Mouse (Mus musculus): ENCODE measurements around the gene Aspscr1. TPM values are rescaled to one million over a fixed set of nuclear protein-coding genes. Genes with fewer than 3 reads are reported as not detected.

Gene Aspscr1
- polyA plus RNA-seq, 1 experiment from 2014 or later: 124 TPM

DNA sequence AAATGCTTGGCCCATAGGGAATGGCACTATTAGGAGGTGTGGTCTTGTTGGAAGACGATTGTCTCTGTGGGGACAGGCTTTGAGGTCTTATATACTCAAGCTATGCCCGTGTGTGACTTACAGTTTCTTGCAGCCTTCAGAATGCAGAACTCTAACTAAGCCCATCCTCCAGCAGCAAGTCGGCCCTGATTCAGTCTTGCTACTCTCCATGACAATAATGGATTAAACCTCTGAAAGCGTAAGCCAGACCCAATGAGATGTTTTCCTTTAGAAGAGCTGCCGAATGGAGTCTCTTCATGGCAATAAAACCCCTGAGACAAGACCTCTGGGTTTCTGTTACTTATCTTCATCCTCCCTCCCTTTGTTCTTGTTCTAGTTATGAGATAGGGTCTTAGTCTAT lies 38.0 kb upstream of the Aspscr1 start:
- ATAC-seq (ENCODE audit: low FRiP score, low TSS enrichment): no peak
- H3K27me3 ChIP-seq (ENCODE audit: control insufficient read depth, insufficient read depth, low read length): no peaks in the 10 kb centered on the region
- no peak overlapping the region for H3K27ac ChIP-seq (ENCODE audit: low read depth, low read length)
- H3K4me2 ChIP-seq (replicated peaks; ENCODE audit: low read depth, low read length): no peak overlapping the region
- H3K36me3 ChIP-seq (ENCODE audit: control insufficient read depth, insufficient read depth, low read length): no peaks in the 10 kb centered on the region
- H3K9ac ChIP-seq (ENCODE audit: low read depth, low read length): no peak overlapping the region
- peaks cover 30% of the 10 kb centered on the region for H3K4me1 ChIP-seq (ENCODE audit: control insufficient read depth, insufficient read depth, low read length)
- no peaks in the 10 kb centered on the region for H3K9me3 ChIP-seq (ENCODE audit: control insufficient read depth, low read length)
- no peak overlapping the region for H3K4me3 ChIP-seq (ENCODE audit: low read length)
- whole genome bisulfite sequencing: 79% methylated on average over 5 of the region's 5 CpGs

DNA sequence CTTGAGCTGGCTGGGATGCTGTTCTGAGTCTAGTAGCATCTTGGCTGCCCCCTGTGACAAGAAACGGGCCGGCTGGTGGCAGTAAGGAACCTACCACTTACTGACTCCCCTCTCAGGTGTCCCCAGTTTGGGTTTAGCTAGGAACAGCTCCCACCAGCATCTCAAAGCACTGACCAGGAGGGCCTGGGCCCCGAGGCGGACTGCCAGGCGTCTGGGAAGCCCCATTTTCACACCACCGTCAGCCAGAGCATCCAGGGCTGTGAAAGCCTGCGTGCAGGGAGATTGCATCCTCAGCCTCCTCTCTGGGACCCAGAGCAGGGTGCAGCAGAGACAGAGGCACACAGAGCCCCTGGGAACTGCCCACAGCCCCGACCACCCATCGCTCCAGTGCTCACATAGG lies 31.5 kb upstream of the Aspscr1 start:
- Histone ChIP-seq H3K4me2 (replicated peaks; ENCODE audit: low read depth, low read length) (no peak overlapping the region), H3K4me1 (ENCODE audit: control insufficient read depth, insufficient read depth, low read length) (peaks cover 4% of the 10 kb centered on the region; the same call in 1 of the 2 replicates), H3K9ac (ENCODE audit: low read depth, low read length) (no peak overlapping the region), H3K27me3 (ENCODE audit: control insufficient read depth, insufficient read depth, low read length) (no peaks in the 10 kb centered on the region), H3K27ac (ENCODE audit: low read depth, low read length) (no peak overlapping the region), H3K9me3 (ENCODE audit: control insufficient read depth, low read length) (no peaks in the 10 kb centered on the region), H3K36me3 (ENCODE audit: control insufficient read depth, insufficient read depth, low read length) (no peaks in the 10 kb centered on the region), H3K4me3 (ENCODE audit: low read length) (no peak overlapping the region)
- ATAC-seq (ENCODE audit: low FRiP score, low TSS enrichment): no peak
- 51% methylated on average over 9 of the region's 9 CpGs for WGBS

DNA sequence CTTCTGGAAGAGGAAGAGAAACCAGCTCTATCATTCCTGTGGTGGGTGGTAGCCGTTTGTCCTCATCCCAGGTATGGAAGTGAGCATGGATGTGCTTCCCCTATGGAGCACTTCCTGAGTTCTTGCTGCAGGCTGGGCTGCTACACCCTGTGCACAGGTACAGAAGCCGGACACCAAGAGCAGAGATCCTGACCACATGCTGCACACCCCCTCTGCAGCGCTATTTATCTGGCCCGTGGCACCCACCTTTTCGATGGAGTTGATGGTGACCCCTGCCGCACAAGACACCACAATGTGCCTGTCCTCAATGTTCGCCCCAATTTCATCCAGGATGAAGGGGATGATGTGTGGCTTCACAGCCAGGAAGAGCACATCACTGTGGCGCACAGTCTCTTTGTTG lies 30.9 kb upstream of the Aspscr1 start:
- no peak overlapping the region for H3K27ac ChIP-seq (ENCODE audit: low read depth, low read length)
- H3K27me3 ChIP-seq (ENCODE audit: control insufficient read depth, insufficient read depth, low read length): no peaks in the 10 kb centered on the region
- ATAC-seq (ENCODE audit: low FRiP score, low TSS enrichment): no peak
- H3K36me3 ChIP-seq (ENCODE audit: control insufficient read depth, insufficient read depth, low read length): no peaks in the 10 kb centered on the region
- H3K4me1 ChIP-seq (ENCODE audit: control insufficient read depth, insufficient read depth, low read length): peaks cover 4% of the 10 kb centered on the region; the same call in 1 of the 2 replicates
- H3K4me2 ChIP-seq (replicated peaks; ENCODE audit: low read depth, low read length): no peak overlapping the region
- H3K9me3 ChIP-seq (ENCODE audit: control insufficient read depth, low read length): no peaks in the 10 kb centered on the region
- no peak overlapping the region for H3K9ac ChIP-seq (ENCODE audit: low read depth, low read length)
- no peak overlapping the region for H3K4me3 ChIP-seq (ENCODE audit: low read length)
- 77% methylated on average over 8 of the region's 8 CpGs for WGBS

DNA sequence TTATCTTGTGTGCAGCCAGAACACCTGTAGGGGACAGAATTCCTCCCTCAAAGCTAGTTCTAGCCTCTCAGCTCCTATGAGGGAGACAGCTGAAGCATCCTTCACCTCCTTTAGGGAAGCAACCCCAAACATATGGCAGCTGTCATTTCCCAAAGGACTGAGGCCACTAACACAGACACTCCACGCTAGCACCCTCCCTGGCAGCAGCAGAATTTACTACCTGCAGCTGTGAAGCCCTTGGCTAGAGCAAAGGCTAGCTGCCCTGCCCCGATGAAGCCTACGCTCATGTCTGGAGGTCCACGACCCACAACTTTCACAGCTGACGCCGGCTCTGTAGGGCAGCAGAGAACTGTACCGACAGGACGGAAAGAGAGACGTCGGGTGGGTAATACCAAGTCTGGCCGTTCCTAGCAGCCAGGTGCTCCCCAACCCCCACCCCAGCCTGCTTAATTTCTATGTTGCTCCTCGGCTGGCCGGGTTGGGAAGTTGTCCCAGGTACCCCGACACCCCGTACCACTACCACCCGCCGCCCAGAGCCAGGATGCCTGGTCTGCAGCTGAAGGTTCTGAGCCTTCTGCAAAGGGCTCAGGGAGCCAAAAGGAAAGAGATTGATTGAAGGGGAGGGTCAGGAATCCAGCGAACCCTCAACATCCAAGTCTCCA lies 29.7 kb upstream of the Aspscr1 start:
- no peaks in the 10 kb centered on the region for H3K36me3 ChIP-seq (ENCODE audit: control insufficient read depth, insufficient read depth, low read length)
- H3K4me3 ChIP-seq (ENCODE audit: low read length): peak overlapping the region; percentile 55
- H3K27me3 ChIP-seq (ENCODE audit: control insufficient read depth, insufficient read depth, low read length): peaks cover 3% of the 10 kb centered on the region; the same call in 1 of the 2 replicates
- H3K27ac ChIP-seq (ENCODE audit: low read depth, low read length): no peak overlapping the region
- WGBS: 1% methylated on average over 18 of the region's 18 CpGs
- peak overlapping the region; percentile 68 for H3K9ac ChIP-seq (ENCODE audit: low read depth, low read length)
- H3K4me1 ChIP-seq (ENCODE audit: control insufficient read depth, insufficient read depth, low read length): peaks cover 9% of the 10 kb centered on the region
- no peaks in the 10 kb centered on the region for H3K9me3 ChIP-seq (ENCODE audit: control insufficient read depth, low read length)
- peak overlapping the region; percentile 95 for H3K4me2 ChIP-seq (replicated peaks; ENCODE audit: low read depth, low read length)
- peak; percentile 56 for ATAC-seq (ENCODE audit: low FRiP score, low TSS enrichment)

DNA sequence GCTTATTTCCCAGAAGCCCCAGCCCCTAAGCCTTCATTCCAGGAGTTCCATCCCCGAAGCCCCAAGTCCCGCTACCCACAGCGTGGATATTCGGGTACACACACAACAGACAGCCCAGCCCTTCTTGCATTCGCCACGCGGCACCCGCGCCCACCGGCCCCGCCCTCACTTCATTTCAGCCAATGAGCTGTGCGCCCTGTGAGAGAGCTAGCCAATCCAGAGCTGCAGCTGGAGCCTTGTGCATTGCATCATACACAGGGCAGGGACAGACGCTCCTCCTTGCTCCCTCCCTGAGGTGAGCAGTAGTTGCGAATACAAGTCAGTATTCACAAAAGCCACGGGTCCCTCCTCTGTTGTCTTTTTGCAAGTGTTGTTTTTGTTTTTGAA lies 29.2 kb upstream of the Aspscr1 start, which contains the start of gene Pycr1:
Pycr1 (minus strand) TSS at position 169 of the 387 bp plus-strand sequence.
- Histone ChIP-seq H3K4me1 (ENCODE audit: control insufficient read depth, insufficient read depth, low read length) (peaks cover 9% of the 10 kb centered on the region), H3K4me2 (replicated peaks; ENCODE audit: low read depth, low read length) (peak within 1 kb of the TSS; percentile 95), H3K9me3 (ENCODE audit: control insufficient read depth, low read length) (no peaks in the 10 kb centered on the region), H3K36me3 (ENCODE audit: control insufficient read depth, insufficient read depth, low read length) (no peaks in the 10 kb centered on the region), H3K4me3 (ENCODE audit: low read length) (peak within 1 kb of the TSS; percentile 55), H3K9ac (ENCODE audit: low read depth, low read length) (peak within 1 kb of the TSS; percentile 68), H3K27ac (ENCODE audit: low read depth, low read length) (no peak within 1 kb of the TSS), H3K27me3 (ENCODE audit: control insufficient read depth, insufficient read depth, low read length) (peaks cover 4% of the 10 kb centered on the region; the same call in 1 of the 2 replicates)
- under 1% methylated on average over 15 of the region's 15 CpGs for WGBS
- ATAC-seq (ENCODE audit: low FRiP score, low TSS enrichment): peak; percentile 99

DNA sequence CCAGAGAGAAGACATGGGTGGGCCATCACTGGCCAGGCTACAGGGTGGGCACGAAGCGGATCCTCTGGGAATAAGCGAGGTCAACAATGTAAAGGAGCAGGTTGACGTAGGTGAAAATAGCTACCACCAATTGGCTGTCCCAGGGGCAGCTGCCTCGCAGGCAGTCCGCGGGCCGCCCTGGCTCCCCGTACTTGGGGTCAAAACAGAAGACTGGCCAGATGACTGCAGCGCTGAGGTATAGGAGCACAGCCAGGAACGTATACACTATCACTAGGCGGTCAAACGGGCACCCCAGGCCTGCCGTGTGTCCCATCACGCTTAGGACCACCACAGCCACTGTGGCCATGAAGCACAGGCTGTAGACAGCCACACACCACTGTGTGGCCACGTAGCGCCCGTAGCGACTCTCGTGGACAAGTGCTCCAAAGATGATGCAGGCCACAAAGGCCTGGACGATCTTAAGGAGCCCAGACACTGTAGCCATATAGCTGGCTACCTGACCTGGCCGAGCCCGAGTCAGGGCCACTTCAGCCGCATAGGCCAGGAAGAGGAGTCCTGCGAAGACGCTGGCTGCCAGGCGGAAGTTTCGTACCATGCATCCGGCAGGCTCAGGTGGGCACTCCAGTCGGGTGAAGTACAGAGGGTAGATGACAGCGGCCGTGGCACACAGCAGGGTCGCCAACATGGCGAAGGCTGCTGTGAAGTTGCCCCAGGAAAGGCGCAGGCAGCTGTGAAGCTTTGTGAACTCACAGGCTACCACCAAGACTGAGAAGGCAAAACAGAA lies 25.5 kb upstream of the Aspscr1 start:
- Histone ChIP-seq H3K4me1 (ENCODE audit: control insufficient read depth, insufficient read depth, low read length) (peaks cover 9% of the 10 kb centered on the region), H3K9ac (ENCODE audit: low read depth, low read length) (0 out of 2 replicates have a peak overlapping the region, but pooled peaks have one; percentile 9), H3K36me3 (ENCODE audit: control insufficient read depth, insufficient read depth, low read length) (no peaks in the 10 kb centered on the region), H3K27ac (ENCODE audit: low read depth, low read length) (no peak overlapping the region), H3K4me2 (replicated peaks; ENCODE audit: low read depth, low read length) (no peak overlapping the region; the same call in 1 of the 2 replicates), H3K9me3 (ENCODE audit: control insufficient read depth, low read length) (no peaks in the 10 kb centered on the region), H3K4me3 (ENCODE audit: low read length) (no peak overlapping the region), H3K27me3 (ENCODE audit: control insufficient read depth, insufficient read depth, low read length) (peaks cover 4% of the 10 kb centered on the region; the same call in 1 of the 2 replicates)
- WGBS: 81% methylated on average over 35 of the region's 35 CpGs
- no peak for ATAC-seq (ENCODE audit: low FRiP score, low TSS enrichment)

DNA sequence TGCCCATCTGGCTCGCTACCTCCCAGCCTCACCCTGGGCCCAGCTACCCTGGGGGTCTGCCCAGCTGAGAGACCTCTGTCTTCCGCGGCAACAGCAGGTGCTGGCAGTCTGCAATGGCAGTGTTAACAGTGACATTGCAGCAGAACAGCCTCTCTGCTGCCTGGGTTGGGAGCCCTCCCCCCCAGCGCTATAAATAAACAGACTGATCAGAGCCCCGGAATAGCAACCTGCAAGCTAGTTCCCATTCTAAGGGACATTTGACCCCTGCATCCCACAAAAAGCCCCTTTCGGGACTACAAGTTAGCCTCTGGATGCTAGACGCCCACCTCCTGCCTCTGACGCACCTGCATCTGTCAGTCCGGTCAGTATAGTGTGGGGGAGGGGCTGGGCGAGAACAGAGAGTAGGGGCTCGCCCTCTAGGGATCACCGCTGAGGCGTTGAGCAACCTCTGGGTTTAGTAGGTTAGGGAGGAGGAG lies 24.7 kb upstream of the Aspscr1 start, which contains the start of gene Myadml2:
Myadml2 (minus strand) TSS at position 158 of the 476 bp plus-strand sequence.
- WGBS: 7% methylated on average over 13 of the region's 13 CpGs
- H3K4me3 ChIP-seq (ENCODE audit: low read length): peak within 1 kb of the TSS; percentile 9; the same call in 1 of the 2 replicates
- no peak for ATAC-seq (ENCODE audit: low FRiP score, low TSS enrichment)
- H3K36me3 ChIP-seq (ENCODE audit: control insufficient read depth, insufficient read depth, low read length): no peaks in the 10 kb centered on the region
- H3K27me3 ChIP-seq (ENCODE audit: control insufficient read depth, insufficient read depth, low read length): peaks cover 4% of the 10 kb centered on the region; the same call in 1 of the 2 replicates
- H3K9me3 ChIP-seq (ENCODE audit: control insufficient read depth, low read length): no peaks in the 10 kb centered on the region
- H3K27ac ChIP-seq (ENCODE audit: low read depth, low read length): no peak within 1 kb of the TSS
- H3K9ac ChIP-seq (ENCODE audit: low read depth, low read length): peak within 1 kb of the TSS; percentile 9; the same call in 1 of the 2 replicates
- H3K4me2 ChIP-seq (replicated peaks; ENCODE audit: low read depth, low read length): peak within 1 kb of the TSS; percentile 42
- H3K4me1 ChIP-seq (ENCODE audit: control insufficient read depth, insufficient read depth, low read length): peaks cover 9% of the 10 kb centered on the region

DNA sequence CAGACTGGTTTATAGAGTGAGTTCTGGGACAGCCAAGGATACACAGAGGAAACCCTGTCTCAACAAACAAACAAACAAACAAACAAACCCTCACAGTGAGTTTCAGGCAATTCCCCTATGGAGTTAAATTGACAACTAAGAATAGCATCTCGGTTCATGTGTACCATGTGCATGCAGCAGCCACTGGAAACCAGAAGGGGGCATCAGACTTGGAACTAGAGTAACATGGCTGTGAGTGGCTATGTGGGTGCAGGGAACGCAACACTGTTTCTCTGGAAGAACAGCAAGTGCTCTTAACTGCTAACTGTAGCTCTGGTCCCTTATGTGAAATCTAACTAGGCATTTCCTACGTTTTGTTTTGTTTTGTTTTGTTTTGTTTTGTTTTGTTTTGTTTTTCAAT lies 20.9 kb upstream of the Aspscr1 start:
- Histone ChIP-seq H3K9me3 (ENCODE audit: control insufficient read depth, low read length) (no peaks in the 10 kb centered on the region), H3K4me2 (replicated peaks; ENCODE audit: low read depth, low read length) (no peak overlapping the region), H3K4me1 (ENCODE audit: control insufficient read depth, insufficient read depth, low read length) (peaks cover 6% of the 10 kb centered on the region), H3K36me3 (ENCODE audit: control insufficient read depth, insufficient read depth, low read length) (no peaks in the 10 kb centered on the region), H3K9ac (ENCODE audit: low read depth, low read length) (no peak overlapping the region), H3K4me3 (ENCODE audit: low read length) (no peak overlapping the region), H3K27me3 (ENCODE audit: control insufficient read depth, insufficient read depth, low read length) (peaks cover 4% of the 10 kb centered on the region; the same call in 1 of the 2 replicates), H3K27ac (ENCODE audit: low read depth, low read length) (no peak overlapping the region)
- no peak for ATAC-seq (ENCODE audit: low FRiP score, low TSS enrichment)
- WGBS: 81% methylated on average over 3 of the region's 3 CpGs
